Mouse (Mus musculus) cerebellum, postnatal 14 days (tissue): Measurements from ENCODE around the gene Ccl12.

Experiments
- DNase-seq, 2 experiments: peaks; one replicate each; pipeline ENCODE4 v3.0.0; 2021; ENCODE audit warnings: mixed read lengths in 2 of 2

The Ccl12 gene

GRCm38 (mm10) chr11:82101529-82101928 is at the start of gene Ccl12:
TSS of gene Ccl12 (plus strand) at chr11:82101845.
- no peak for DNase-seq

GRCm38 (mm10) chr11:82053849-82054248 is 47.8 kb upstream of the Ccl12 start:
- no peak for DNase-seq

- no peak for DNase-seq
These were observed 44.0 kb upstream of the Ccl12 start, which contains the start of gene Ccl11 for GRCm38 (mm10) chr11:82057646-82058045. TSS of gene Ccl11 (plus strand) at chr11:82057823.

- no peak for DNase-seq
These were observed 39.4 kb upstream of the Ccl12 start for GRCm38 (mm10) chr11:82062226-82062625.

GRCm38 (mm10) chr11:82063454-82063853 is 38.2 kb upstream of the Ccl12 start:
- peak in 1 of 2 experiments; percentile 13 for DNase-seq

GRCm38 (mm10) chr11:82066953-82067571 is 34.6 kb upstream of the Ccl12 start:
- DNase-seq, result no peak

GRCm38 (mm10) chr11:82071076-82071475 is 30.6 kb upstream of the Ccl12 start:
- no peak for DNase-seq

GRCm38 (mm10) chr11:82072374-82072773 is 29.3 kb upstream of the Ccl12 start:
- no peak for DNase-seq

GRCm38 (mm10) chr11:82072984-82073383 is 28.7 kb upstream of the Ccl12 start:
- no peak for DNase-seq

- no peak for DNase-seq
These were observed 28.0 kb upstream of the Ccl12 start for GRCm38 (mm10) chr11:82073686-82074085.

GRCm38 (mm10) chr11:82077031-82077430 is 24.6 kb upstream of the Ccl12 start:
- no peak for DNase-seq

- DNase-seq, result no peak
These were observed 23.4 kb upstream of the Ccl12 start for GRCm38 (mm10) chr11:82078136-82078730.

- no peak for DNase-seq
These were observed 20.8 kb upstream of the Ccl12 start for GRCm38 (mm10) chr11:82080865-82081264.

GRCm38 (mm10) chr11:82084360-82084759 is 17.3 kb upstream of the Ccl12 start:
- DNase-seq, result no peak

- no peak for DNase-seq
These were observed 1.9 kb upstream of the Ccl12 start for GRCm38 (mm10) chr11:82099511-82100323.

- DNase-seq, result no peak
These were observed 558 bp upstream of the Ccl12 start for GRCm38 (mm10) chr11:82101087-82101486.

GRCm38 (mm10) chr11:82109611-82110010 is 8.0 kb downstream of the Ccl12 start:
- no peak for DNase-seq

GRCm38 (mm10) chr11:82110372-82111248 is 9.0 kb downstream of the Ccl12 start:
- no peak for DNase-seq

- no peak for DNase-seq
These were observed 13.2 kb downstream of the Ccl12 start, which contains the start of gene Ccl8 for GRCm38 (mm10) chr11:82114885-82115284. TSS of gene Ccl8 (plus strand) at chr11:82115185.

GRCm38 (mm10) chr11:82116041-82116440 is 14.4 kb downstream of the Ccl12 start:
- DNase-seq, result no peak

- no peak for DNase-seq
These were observed 31.3 kb downstream of the Ccl12 start for GRCm38 (mm10) chr11:82132977-82133376.

- DNase-seq, result no peak
These were observed 34.6 kb downstream of the Ccl12 start for GRCm38 (mm10) chr11:82136196-82136595.
